Mouse (Mus musculus) layer of hippocampus, adult 2 months (tissue): ENCODE measurements around the gene Nmnat3. TPM values are rescaled to one million over a fixed set of nuclear protein-coding genes. Genes with fewer than 3 reads are reported as not detected.

ENCODE experiments used
- DNase-seq, 2 experiments: peaks; one replicate each; pipeline ENCODE4 v3.0.0; 2022; ENCODE audit warnings: low spot score in 2 of 2
- H3K27ac ChIP-seq: fragments of 200-600 bp; 2 replicates; pipeline ENCODE4 v1.8.1; 2022
- H3K4me3 ChIP-seq: fragments of 200-600 bp; 2 replicates; pipeline ENCODE4 v1.8.1; 2022; ENCODE audit warnings: mild to moderate bottlenecking
- CTCF ChIP-seq: fragments of 200-600 bp; conservative IDR thresholded peaks from 2 replicates; pipeline ENCODE4 v1.8.1; 2022; ENCODE audit warnings: antibody characterized with exemption, mild to moderate bottlenecking, moderate library complexity
- total RNA-seq, 2 experiments: library from RNA; stranded (reverse); gene quantifications; 2 replicates each; pipeline ENCODE4 v1.2.3; 2021

The Nmnat3 gene
- total RNA-seq, 2 experiments from 2014 or later: 1.9 to 2.1 TPM

DNA sequence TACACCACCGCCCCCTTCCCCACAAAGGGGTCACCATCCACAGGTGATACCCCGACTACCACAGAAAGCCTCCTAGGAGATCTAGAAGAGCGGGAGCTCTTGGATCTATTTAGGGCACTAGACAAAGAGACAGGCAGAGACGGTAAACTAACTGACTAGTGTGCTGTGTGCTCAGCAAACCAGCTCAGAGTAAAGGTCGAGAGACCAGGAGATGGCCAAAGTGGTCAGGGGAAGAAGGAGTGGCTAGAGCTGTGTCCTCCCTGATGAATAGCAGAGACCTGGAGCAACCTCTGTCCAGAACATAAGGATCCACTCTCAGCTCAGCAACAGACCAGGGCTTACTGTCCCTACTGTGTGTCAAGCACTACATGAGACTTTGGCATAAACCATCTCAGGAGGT is 135.4 kb downstream of the Nmnat3 start, which contains the start of gene Rbp1:
TSS of gene Rbp1 (plus strand) at position 306 of the 400 bp plus-strand sequence.
- H3K4me3 ChIP-seq: no peak within 1 kb of the TSS
- DNase-seq: no peak
- TF ChIP-seq CTCF: no peak
- no peak within 1 kb of the TSS for H3K27ac ChIP-seq

DNA sequence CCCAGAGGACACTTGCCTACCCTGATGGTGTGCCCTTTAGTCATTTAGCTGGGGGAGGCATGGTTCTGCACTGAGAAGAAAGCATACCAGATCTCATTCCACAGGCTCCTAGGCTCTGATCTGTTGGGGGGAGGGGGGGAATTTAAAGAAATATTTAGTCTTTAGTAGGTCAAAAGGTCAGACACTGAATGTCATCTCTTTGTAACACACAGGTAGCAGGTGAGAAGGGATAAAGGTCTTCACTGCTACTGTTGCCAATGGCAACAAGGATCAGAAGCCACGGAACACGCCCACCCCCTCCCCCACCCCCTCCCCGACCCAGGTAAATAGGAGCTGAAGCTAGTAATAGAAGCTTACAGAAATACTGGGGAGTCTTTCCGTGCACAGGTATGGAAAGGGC is 136.5 kb downstream of the Nmnat3 start:
- no peak overlapping the region for H3K27ac ChIP-seq
- no peak for DNase-seq
- no peak for TF ChIP-seq CTCF
- no peak overlapping the region for H3K4me3 ChIP-seq

DNA sequence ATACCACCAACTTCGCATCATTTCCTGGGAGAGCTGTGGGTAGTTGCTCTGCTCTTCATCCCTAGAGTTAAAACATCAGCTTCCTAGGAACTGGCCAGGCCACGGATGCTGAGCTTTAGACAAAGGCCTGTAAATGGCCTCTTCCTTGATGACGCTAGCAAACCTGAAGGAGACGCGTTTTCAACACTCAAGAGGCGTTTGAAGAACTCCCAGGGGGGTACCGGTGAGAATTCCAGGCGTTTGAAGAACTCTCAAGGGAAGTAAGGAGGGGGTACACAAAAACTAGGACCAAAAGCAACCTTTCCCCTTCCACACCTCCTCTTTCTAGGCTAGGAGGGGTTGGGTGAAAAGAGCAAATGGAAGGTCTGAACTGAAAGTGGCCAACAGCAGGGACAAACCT is 137.1 kb downstream of the Nmnat3 start:
- DNase-seq: no peak
- TF ChIP-seq CTCF: no peak
- no peak overlapping the region for H3K27ac ChIP-seq
- H3K4me3 ChIP-seq: peak overlapping the region; percentile 52

DNA sequence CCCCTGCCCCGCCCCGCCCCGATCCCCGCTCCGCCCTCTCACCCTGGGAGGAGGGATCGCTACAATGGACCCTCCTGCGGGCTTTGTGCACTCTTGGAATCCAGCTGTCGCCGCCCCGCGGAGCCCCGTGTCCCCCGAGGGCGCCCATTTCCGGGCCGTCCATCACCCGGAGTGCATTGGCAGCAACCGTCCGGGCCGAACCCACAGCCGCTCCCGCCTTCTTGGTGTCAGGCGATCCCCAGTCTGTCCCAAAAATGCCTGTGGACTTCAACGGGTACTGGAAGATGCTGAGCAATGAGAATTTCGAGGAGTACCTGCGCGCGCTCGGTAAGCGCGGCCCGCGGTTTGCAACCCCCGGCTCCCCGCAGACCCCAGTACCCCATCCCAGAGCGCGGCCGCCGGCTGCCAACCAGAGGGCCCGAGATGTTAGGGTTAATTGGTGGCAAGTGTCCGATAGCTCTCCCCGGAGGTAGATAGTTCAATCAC is 137.5 kb downstream of the Nmnat3 start:
- no peak overlapping the region for H3K27ac ChIP-seq
- peak overlapping the region; percentile 52 for H3K4me3 ChIP-seq
- TF ChIP-seq CTCF: no peak
- DNase-seq: no peak

DNA sequence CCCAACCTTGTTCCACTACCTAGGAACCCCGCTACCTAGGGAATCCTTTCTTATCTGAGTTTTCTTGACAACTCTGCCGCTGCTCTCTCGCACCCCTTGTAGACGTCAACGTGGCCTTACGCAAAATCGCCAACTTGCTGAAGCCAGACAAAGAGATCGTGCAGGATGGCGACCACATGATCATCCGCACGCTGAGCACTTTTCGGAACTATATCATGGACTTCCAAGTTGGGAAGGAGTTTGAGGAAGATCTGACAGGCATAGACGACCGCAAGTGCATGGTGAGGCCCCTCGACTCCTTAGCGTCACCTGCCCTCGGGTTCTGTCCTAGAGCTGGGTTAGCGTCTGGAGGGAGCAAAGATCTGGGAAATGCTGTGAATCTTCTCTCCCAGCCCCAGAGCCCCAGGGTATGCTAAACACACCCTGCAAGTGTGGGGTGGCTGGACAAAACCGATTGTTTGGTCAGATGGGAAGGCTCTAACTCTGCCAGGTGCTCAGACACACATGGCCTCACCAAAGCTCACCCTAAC is 138.2 kb downstream of the Nmnat3 start:
- no peak for TF ChIP-seq CTCF
- DNase-seq: no peak
- H3K27ac ChIP-seq: no peak overlapping the region
- H3K4me3 ChIP-seq: peak overlapping the region; percentile 52; the same call in 1 of the 2 replicates

DNA sequence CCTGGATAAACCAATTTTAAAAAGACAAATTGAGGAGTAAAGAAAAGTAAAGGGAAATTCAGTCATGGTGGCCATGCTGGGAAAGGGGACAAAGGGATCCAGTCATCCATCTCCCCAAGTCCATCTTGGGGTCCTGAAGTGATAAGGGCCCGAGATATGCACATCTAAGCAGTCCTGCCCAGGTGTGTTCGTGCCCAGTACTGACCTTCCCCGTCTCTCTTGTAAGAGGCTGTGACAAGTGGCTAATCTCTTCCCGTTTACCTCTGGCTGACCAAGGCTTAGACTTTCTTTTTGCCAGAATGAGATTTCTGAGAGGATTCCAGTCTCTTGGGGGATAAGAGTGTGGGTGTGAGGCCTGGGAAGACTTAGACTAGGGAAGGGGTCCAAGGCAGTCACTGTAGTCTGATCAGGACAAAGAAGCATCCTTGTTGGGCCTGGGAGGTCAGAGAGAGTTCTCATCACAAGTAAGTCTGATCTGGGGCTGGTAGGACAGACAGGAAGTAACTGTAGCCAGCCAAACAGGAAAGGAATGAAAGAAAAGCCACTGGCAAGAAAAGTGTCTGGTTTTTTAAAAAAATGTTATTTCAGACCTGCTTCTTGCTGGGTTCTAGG is 140.8 kb downstream of the Nmnat3 start:
- no peak overlapping the region for H3K27ac ChIP-seq
- no peak for TF ChIP-seq CTCF
- H3K4me3 ChIP-seq: no peak overlapping the region
- no peak for DNase-seq

DNA sequence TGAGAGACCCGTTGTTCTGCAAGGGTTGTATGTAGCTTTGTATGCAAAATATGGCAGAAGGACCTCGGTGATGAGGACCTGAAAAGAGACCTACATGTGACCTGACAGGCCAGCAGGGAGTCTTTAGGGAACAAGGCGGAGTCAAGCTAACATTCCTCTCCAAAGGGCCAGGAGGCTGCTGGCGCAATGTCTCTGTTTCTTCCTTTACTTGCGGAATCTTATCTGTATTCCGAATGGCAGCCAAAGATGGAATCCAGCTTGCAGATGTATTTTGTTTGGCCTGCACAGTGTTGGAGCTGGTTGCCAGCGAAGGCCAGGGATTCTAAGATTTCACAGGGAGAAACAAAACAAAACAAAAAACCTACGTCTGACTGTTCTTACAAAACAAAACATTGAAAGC is 141.5 kb downstream of the Nmnat3 start:
- Histone ChIP-seq H3K4me3 (no peak overlapping the region), H3K27ac (no peak overlapping the region)
- DNase-seq: no peak
- no peak for TF ChIP-seq CTCF

DNA sequence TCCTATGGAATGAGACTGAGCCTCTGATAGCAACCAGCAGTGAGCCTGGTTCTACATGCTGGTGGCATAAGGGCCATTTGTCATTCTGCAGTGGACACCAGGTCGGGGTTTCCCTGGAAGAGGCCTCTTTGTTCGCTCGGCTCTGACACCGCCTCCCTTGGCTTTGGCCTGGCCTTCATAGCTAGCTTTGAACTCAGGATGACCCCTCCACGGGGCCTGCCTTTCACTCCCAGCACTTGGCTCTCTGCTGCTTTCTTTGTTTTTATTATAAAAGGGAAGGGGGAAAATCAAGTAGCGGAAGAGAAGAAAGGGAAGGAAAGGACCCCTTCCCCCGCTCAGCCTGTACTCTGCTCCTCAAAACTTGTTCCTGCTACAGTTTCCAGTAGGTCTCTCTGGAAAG is 142.6 kb downstream of the Nmnat3 start:
- Histone ChIP-seq H3K27ac (0 out of 2 replicates have a peak overlapping the region, but pooled peaks have one; percentile 23), H3K4me3 (no peak overlapping the region)
- no peak for DNase-seq
- TF ChIP-seq CTCF: no peak

DNA sequence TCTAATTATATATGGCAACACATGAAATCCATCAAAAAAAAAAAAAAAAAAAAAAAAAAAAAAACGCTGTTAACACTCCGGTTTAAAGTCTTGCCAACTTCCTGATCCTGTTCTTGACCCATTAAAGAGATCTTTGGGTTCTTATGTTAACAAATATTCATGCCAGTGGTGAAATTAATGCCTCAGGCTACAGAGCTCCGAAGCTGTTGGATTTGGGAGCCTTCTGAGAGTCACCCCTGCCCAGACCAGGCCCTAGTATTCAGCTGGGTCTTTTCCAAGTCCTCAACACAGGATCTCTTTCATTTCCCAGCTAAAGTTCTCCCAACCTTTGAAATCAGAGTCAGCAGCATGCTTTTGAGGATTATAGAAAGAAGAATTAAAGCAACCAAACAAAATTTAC is 143.3 kb downstream of the Nmnat3 start:
- Histone ChIP-seq H3K4me3 (no peak overlapping the region), H3K27ac (no peak overlapping the region)
- TF ChIP-seq CTCF: no peak
- no peak for DNase-seq

DNA sequence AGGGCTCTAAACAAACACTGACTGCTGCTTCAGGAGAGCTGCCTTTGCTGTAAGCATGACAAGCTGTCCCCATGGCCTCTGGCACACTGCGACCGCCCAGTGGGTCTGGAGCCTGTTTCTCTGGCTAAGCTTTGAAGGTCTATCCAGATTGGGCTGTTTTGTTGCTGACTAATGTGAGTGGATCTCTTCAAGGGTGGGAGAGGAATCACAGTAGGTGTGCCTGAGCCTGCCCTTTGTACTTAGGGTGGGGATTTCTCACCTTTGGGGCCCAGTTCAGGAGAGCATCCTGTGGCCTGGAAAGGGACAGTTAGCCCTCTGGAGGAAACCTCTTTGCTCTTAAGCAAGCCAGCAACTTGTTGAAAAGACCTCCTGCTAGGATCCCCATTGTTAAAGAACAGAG is 145.8 kb downstream of the Nmnat3 start:
- DNase-seq: no peak
- H3K4me3 ChIP-seq: no peak overlapping the region
- no peak for TF ChIP-seq CTCF
- no peak overlapping the region for H3K27ac ChIP-seq

DNA sequence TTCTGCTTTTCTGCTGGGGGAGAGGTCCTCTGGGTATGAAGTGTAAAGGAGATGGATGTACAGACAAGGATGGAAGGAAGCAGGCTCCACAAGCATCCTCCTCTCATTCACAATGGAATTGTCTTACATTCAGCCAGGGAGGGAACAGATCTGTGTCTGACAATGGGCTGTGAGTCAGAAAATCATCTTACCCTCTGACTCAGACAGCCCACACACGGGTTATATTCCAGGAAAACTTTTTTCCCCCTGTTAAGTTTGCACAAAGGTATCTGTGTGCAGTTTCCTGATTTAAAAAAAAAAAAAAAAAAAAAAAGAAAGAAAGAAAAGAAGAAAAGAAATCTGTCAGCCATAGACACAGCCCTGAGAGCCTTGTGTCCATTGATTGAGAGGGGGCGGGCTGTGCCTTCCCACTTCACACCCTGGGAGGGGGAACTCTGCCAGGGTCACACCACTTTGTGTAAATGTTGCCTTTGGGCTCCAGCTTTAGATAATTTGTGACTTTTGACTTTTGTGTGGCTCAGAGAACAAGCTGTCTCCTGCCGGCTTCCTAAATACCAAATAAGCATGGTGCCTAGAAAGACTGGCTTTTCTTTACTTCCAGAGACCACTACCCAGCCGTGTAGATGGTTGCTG is 146.8 kb downstream of the Nmnat3 start:
- no peak for TF ChIP-seq CTCF
- H3K27ac ChIP-seq: no peak overlapping the region
- no peak overlapping the region for H3K4me3 ChIP-seq
- no peak for DNase-seq

DNA sequence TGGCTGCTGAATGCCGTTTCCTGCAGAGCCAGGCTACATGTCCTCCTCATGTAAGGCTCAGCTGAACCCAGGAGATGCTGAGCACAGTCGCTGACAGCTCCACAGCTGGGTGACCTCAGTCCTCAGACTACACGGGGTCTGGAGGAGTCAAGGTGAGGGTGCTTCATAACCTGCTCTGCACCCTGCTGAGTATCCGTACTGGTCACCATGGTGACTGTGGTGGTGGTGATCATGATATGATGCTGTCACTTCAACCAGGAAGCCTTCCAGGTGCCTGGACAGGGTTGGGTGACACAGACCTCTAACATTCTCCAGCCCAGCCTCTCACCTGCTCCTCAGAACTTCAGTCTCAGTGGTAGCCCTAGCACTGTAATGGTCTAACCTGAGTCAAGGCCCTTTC is 150.6 kb downstream of the Nmnat3 start:
- no peak for DNase-seq
- Histone ChIP-seq H3K27ac (no peak overlapping the region), H3K4me3 (no peak overlapping the region)
- no peak for TF ChIP-seq CTCF

DNA sequence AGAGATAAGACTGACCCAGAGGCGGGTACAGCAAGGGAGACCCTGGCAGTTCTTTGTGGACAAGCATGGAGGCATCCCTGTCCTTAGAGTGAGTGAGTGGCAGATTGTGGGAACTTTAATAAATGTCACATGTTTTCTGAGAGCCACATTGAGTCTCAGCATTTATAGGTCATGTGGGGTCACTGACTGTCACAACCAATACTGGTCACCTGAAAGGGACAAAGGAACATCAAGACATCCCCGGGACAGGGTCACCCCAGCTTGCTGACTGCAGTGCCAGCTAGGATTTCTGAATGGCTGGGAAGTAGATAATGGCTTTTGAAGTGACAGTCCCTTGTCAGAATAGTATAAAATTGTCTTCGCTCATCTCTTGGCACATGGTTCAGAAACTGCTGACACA is 151.9 kb downstream of the Nmnat3 start:
- DNase-seq: no peak
- no peak overlapping the region for H3K27ac ChIP-seq
- no peak for TF ChIP-seq CTCF
- no peak overlapping the region for H3K4me3 ChIP-seq

DNA sequence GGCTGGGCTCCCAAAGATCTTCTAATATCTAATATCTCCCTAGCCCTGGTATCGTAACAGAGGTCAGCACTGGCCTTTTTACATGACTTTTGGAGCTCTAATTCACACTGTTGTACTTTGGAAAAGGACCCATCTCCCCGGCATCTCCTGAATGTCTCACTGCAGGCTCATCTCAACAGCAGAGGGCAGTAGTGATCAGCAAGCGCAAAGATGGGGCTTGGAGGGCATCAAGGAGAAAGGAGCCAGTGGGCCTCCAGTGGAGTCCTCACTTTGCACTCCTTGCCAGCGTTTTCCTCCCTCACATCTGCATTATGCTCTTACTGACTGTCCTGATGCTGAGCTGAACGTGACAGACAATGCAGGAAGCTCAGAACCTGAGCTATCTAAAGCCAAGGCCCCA is 155.4 kb downstream of the Nmnat3 start:
- DNase-seq: peak; percentile 32 to 46
- peak; percentile 86 for TF ChIP-seq CTCF

More for the DNA sequence above, 155.4 kb downstream of the Nmnat3 start:
- H3K4me3 ChIP-seq: no peak overlapping the region
- H3K27ac ChIP-seq: no peak overlapping the region
